Mouse (Mus musculus) heart, embryonic 12.5 days (tissue): ENCODE measurements around the gene Cyp46a1. TPM values are rescaled to one million over a fixed set of nuclear protein-coding genes. Genes with fewer than 3 reads are reported as not detected.

Experiments used
- ATAC-seq: fragments of 200-750 bp; cut with Nextera tagmentation; 2 replicates; pipeline ENCODE4 v1.8.0; 2017; ENCODE audit warnings: moderate TSS enrichment, moderate library complexity; ENCODE audit not compliant: insufficient number of reproducible peaks, low FRiP score
- H3K27ac ChIP-seq: fragments of 300-500 bp; sonication (generic); 2 replicates; pipeline ENCODE4 v1.5.1; 2016; ENCODE audit warnings: mild to moderate bottlenecking, moderate library complexity; ENCODE audit not compliant: poor library complexity, severe bottlenecking
- H3K27me3 ChIP-seq: fragments of 300-500 bp; sonication (generic); replicated peaks from 2 replicates; pipeline ENCODE4 v1.6.1; 2016; ENCODE audit warnings: mild to moderate bottlenecking, moderate library complexity
- H3K36me3 ChIP-seq: fragments of 300-500 bp; sonication (generic); 2 replicates; pipeline ENCODE4 v1.6.1; 2016; ENCODE audit warnings: mild to moderate bottlenecking, moderate library complexity
- H3K4me1 ChIP-seq: fragments of 300-500 bp; sonication (generic); replicated peaks from 2 replicates; pipeline ENCODE4 v1.6.1; 2016; ENCODE audit warnings: mild to moderate bottlenecking
- H3K4me2 ChIP-seq: fragments of 300-500 bp; sonication (generic); 2 replicates; pipeline ENCODE4 v1.6.1; 2016; ENCODE audit warnings: mild to moderate bottlenecking, moderate library complexity
- H3K4me3 ChIP-seq: fragments of 300-500 bp; sonication (generic); 2 replicates; pipeline ENCODE4 v1.5.1; 2016; ENCODE audit warnings: mild to moderate bottlenecking
- H3K9ac ChIP-seq: fragments of 300-500 bp; sonication (generic); 2 replicates; pipeline ENCODE4 v1.6.1; 2016; ENCODE audit warnings: mild to moderate bottlenecking, moderate library complexity
- H3K9me3 ChIP-seq: fragments of 300-500 bp; sonication (generic); replicated peaks from 2 replicates; pipeline ENCODE4 v1.6.1; 2016; ENCODE audit warnings: mild to moderate bottlenecking, moderate library complexity
- WGBS: fragments of 180-500 bp; shearing (Covaris S2); methylation state at CpG from one replicate; pipeline ENCODE4 v1.1.7; 2016; 5-methylcytosine and 5-hydroxymethylcytosine counted together
- polyA plus RNA-seq: library from polyadenylated mRNA; unstranded; fragments of >200 nt; fragmentation: Nextera tagmentation; extraction: Ambion mirVana; gene quantifications from 2 replicates; pipeline ENCODE4 v1.2.1, GENCODE M21; 2016

The Cyp46a1 gene
- polyA plus RNA-seq, 1 experiment from 2014 or later, result 7.9 TPM

DNA sequence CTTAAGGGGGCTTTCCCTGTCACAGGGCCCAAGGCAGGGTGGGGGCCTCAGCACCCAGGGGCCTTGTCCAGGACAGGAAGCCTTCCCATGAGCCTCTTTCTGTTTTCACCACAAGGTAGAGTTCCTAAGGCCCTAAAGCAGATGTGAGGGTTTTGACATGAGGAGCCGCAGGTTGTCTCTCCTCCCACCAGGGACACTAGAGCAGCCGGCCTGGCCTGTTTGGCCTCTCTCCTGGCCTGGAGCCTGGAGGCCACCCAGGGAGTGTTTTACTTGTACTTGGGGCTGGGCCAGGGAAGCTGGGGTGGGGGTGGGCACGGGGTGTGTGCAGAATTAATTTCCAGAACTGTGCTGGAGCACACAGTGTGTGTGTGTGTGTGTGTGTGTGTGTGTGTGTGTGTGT lies 31.2 kb downstream of the Cyp46a1 start:
- Histone ChIP-seq H3K27me3 (peaks cover 9% of the 10 kb centered on the region; the same call in 1 of the 2 replicates), H3K4me2 (no peak overlapping the region), H3K9me3 (no peaks in the 10 kb centered on the region), H3K4me3 (no peak overlapping the region), H3K4me1 (peaks cover 20% of the 10 kb centered on the region), H3K36me3 (no peaks in the 10 kb centered on the region), H3K9ac (no peak overlapping the region), H3K27ac (no peak overlapping the region)
- ATAC-seq, result no peak
- WGBS, result 36% methylated on average over 3 of the region's 3 CpGs

GRCm38 (mm10) chr12:108365868-108366267 lies 31.7 kb downstream of the Cyp46a1 start:
- H3K36me3 ChIP-seq, result no peaks in the 10 kb centered on the region
- H3K9me3 ChIP-seq, result no peaks in the 10 kb centered on the region
- H3K27ac ChIP-seq, result no peak overlapping the region
- ATAC-seq, result no peak
- H3K4me1 ChIP-seq, result peaks cover 25% of the 10 kb centered on the region
- H3K4me3 ChIP-seq, result no peak overlapping the region
- WGBS, result 67% methylated on average over 7 of the region's 7 CpGs
- no peak overlapping the region for H3K4me2 ChIP-seq
- peaks cover 7% of the 10 kb centered on the region; the same call in 1 of the 2 replicates for H3K27me3 ChIP-seq
- H3K9ac ChIP-seq, result no peak overlapping the region

- no peak overlapping the region for H3K27ac ChIP-seq
- WGBS, result 72% methylated on average over 2 of the region's 2 CpGs
- no peak overlapping the region for H3K9ac ChIP-seq
- ATAC-seq, result no peak
- H3K4me3 ChIP-seq, result no peak overlapping the region
- no peaks in the 10 kb centered on the region for H3K27me3 ChIP-seq
- H3K4me2 ChIP-seq, result no peak overlapping the region
- peaks cover 44% of the 10 kb centered on the region for H3K4me1 ChIP-seq
- H3K36me3 ChIP-seq, result no peaks in the 10 kb centered on the region
- H3K9me3 ChIP-seq, result no peaks in the 10 kb centered on the region
Measured at GRCm38 (mm10) chr12:108367909-108368308, 33.7 kb downstream of the Cyp46a1 start.

DNA sequence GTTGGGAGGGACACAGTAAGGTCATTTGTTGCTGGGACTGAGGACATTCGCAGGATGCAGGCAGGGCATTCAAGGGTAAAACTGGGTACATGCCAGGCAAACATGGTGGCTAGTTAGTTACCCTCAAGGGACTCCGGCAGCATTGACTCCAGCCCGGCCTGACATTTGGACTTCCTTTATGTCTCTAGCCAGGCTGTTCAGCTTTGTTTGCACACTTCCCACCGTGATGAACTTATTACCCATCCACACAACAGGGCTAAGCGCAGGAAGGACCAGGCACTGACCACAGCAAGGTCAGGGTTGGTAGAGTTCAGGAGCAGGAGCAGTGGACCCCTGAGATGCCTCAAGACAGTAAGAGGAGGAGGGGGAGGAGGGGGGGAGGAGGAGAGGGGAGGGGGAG lies 34.7 kb downstream of the Cyp46a1 start:
- no peak for ATAC-seq
- WGBS, result 69% methylated on average over 5 of the region's 5 CpGs
- Histone ChIP-seq H3K27me3 (no peaks in the 10 kb centered on the region), H3K4me2 (no peak overlapping the region), H3K27ac (no peak overlapping the region), H3K9me3 (no peaks in the 10 kb centered on the region), H3K4me1 (peaks cover 54% of the 10 kb centered on the region), H3K9ac (no peak overlapping the region), H3K4me3 (no peak overlapping the region), H3K36me3 (no peaks in the 10 kb centered on the region)

DNA sequence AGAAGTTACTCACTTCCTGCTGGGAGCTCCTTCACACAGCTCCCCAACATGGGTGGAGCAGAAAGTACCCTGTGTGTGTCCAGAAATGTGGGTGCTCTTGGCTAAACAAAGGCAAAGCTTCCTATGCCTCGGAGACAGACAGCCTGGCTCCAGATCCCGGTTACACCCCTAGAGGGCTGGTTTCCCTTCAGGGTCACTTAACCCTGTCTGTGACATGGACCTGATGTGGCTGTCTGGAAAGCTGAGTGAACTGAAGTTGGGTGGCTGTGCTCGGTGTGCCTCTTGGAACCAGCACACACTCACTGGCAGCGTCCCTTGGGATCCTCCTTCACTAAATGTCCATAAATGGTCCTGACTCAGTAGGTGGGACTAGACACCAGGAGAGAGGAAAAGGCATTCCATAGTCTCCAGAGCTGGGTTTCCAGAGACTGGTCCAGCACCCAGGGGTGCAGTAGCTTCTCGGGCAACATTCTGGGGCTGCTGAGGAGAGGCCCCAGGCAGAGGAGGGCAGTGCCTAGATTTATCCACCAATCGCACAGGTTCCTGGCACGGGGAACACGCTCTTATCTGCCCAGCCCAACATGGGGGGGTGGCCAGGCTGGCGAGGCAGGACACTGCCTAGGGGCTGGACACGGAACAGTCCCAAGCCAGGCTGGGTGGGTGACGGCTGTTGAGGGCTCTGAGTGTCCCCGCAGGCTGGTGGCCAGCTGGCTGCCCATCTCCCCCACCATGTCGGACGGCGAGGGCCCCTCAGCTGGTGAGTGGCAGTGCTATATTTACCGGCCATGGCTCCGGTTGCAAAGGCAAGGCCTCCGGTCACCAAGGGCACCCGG lies 36.6 kb downstream of the Cyp46a1 start, which contains the start of gene Eml1:
Gene Eml1, plus strand, starts transcription at position 362 of the 833 bp plus-strand sequence.
- Histone ChIP-seq H3K27me3 (no peaks in the 10 kb centered on the region), H3K36me3 (no peaks in the 10 kb centered on the region), H3K9me3 (no peaks in the 10 kb centered on the region), H3K4me2 (peak within 1 kb of the TSS; percentile 66), H3K4me1 (peaks cover 61% of the 10 kb centered on the region), H3K9ac (peak within 1 kb of the TSS; percentile 68), H3K27ac (peak within 1 kb of the TSS; percentile 80), H3K4me3 (peak within 1 kb of the TSS; percentile 43)
- peak; percentile 76 for ATAC-seq
- WGBS, result 29% methylated on average over 19 of the region's 19 CpGs

GRCm38 (mm10) chr12:108371429-108371765 lies 37.2 kb downstream of the Cyp46a1 start:
- 0 out of 2 replicates have a peak, but pooled peaks have one; percentile 6 for ATAC-seq
- peak overlapping the region; percentile 66 for H3K4me2 ChIP-seq
- WGBS, result 65% methylated on average over 6 of the region's 6 CpGs

DNA sequence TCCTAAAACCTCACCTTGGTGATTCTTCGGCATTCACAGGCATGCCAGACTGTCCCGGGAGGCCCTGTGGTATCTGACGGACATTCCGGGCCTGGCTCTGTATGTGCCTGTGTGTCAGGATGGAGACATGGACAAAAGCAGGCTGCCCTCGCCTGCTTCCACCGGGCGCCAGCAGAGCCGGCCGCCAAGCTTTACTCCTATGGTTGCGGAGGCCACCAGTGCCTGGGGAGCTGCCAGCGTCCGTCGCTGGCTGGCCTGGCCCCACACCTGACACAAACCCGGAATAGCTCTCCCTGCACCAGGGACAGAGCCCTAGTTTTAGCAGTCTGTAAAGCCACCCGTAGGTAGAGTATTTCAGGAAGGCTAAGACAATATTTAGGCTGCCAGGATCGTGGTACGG lies 38.1 kb downstream of the Cyp46a1 start:
- peak overlapping the region; percentile 1; the same call in 1 of the 2 replicates for H3K4me3 ChIP-seq
- H3K9ac ChIP-seq, result no peak overlapping the region
- H3K4me2 ChIP-seq, result peak overlapping the region; percentile 66

More at GRCm38 (mm10) chr12:108371429-108371765, 37.2 kb downstream of the Cyp46a1 start:
- Histone ChIP-seq H3K27ac (peak overlapping the region; percentile 80), H3K9ac (peak overlapping the region; percentile 68), H3K36me3 (no peaks in the 10 kb centered on the region), H3K4me1 (peaks cover 61% of the 10 kb centered on the region), H3K4me3 (peak overlapping the region; percentile 43), H3K9me3 (no peaks in the 10 kb centered on the region), H3K27me3 (no peaks in the 10 kb centered on the region)

DNA sequence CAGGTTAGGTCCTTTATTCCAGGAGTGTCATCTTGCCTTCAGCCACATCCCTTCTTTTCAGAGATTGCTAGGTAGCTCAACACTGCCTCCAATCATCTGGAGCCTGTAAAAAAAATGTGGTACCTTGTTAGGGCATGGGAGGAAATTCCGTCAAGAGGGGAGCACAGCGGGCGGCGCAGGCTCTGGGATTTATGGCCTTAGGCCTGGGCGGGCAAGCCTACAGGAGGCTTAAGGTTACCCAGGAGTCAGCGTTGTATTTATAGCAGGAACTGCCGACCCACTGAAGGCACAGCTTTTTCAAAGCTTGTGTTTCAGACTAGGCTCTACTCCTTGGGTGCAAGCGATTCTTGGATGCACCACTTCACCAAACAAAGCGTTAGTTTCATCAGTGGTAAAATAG lies 39.4 kb downstream of the Cyp46a1 start:
- Histone ChIP-seq H3K9me3 (no peaks in the 10 kb centered on the region), H3K27me3 (no peaks in the 10 kb centered on the region), H3K36me3 (no peaks in the 10 kb centered on the region), H3K27ac (peak overlapping the region; percentile 62; the same call in 1 of the 2 replicates), H3K9ac (no peak overlapping the region), H3K4me1 (peaks cover 61% of the 10 kb centered on the region), H3K4me3 (no peak overlapping the region), H3K4me2 (no peak overlapping the region)
- no peak for ATAC-seq
- 65% methylated on average over 9 of the region's 9 CpGs for WGBS

More for the DNA sequence above, 38.1 kb downstream of the Cyp46a1 start:
- no peaks in the 10 kb centered on the region for H3K27me3 ChIP-seq
- peak overlapping the region; percentile 62 for H3K27ac ChIP-seq
- 56% methylated on average over 17 of the region's 17 CpGs for WGBS
- H3K9me3 ChIP-seq, result no peaks in the 10 kb centered on the region
- H3K4me1 ChIP-seq, result peaks cover 61% of the 10 kb centered on the region
- ATAC-seq, result no peak
- no peaks in the 10 kb centered on the region for H3K36me3 ChIP-seq

- Histone ChIP-seq H3K27ac (no peak overlapping the region), H3K27me3 (no peaks in the 10 kb centered on the region), H3K9ac (no peak overlapping the region), H3K4me1 (peaks cover 53% of the 10 kb centered on the region), H3K4me2 (no peak overlapping the region), H3K4me3 (no peak overlapping the region), H3K36me3 (no peaks in the 10 kb centered on the region), H3K9me3 (no peaks in the 10 kb centered on the region)
- ATAC-seq, result no peak
- WGBS, result 80% methylated on average over 8 of the region's 8 CpGs
Measured at GRCm38 (mm10) chr12:108374689-108375088, 40.5 kb downstream of the Cyp46a1 start.

GRCm38 (mm10) chr12:108378379-108379133 lies 44.4 kb downstream of the Cyp46a1 start:
- H3K4me1 ChIP-seq, result peaks cover 16% of the 10 kb centered on the region
- no peak overlapping the region for H3K4me3 ChIP-seq
- H3K9ac ChIP-seq, result no peak overlapping the region
- H3K27me3 ChIP-seq, result no peaks in the 10 kb centered on the region; the same call in 1 of the 2 replicates
- whole genome bisulfite sequencing, result 81% methylated on average over 13 of the region's 13 CpGs
- H3K36me3 ChIP-seq, result no peaks in the 10 kb centered on the region
- H3K4me2 ChIP-seq, result no peak overlapping the region
- H3K9me3 ChIP-seq, result no peaks in the 10 kb centered on the region
- no peak for ATAC-seq
- no peak overlapping the region for H3K27ac ChIP-seq
